Mouse (Mus musculus): ENCODE measurements around the gene Ttyh2.

Gene Ttyh2

DNA sequence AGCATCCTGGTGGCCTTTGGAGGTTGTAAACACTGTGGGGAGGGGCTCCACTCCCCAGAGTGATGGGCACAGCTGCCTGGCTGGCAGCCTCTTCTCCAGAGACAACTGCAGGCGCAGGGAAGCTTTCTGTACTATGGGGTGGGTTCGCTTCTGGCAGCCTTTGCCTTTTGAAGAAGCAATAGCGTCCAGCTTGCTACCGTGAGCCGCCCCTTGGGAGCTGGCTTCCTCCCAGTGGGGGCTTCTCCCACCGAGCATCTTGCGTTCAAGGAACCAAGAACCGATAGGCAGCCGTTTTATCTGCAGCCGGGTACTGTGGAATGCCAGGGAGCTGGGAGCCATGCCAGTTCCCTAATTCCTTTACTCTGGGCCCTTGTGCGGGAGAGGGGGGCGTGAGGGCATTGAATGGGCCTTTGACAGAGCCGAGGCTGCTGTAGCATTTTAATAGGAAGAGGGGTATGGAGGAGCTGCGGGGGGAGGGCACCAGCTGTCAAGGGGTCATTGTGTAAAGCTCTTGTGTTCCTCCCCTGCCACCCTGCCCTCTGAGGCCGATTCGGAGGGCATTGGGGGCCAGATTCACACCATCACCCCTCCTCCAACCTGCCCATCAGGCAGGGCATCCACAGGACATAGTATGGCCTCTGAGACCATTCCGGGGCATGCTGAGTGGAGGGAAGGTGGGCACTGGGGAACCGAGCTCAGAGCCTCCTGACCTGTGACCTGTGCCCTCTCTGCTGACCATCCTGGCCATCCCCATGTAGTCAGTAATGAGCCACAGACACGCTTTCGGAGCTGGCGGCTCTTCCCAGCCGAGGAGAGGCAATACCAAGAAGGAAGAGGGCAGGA, 29.1 kb downstream of the Ttyh2 start:
- in situ Hi-C loops (cut with MboI, MseI) = no loop called here

DNA sequence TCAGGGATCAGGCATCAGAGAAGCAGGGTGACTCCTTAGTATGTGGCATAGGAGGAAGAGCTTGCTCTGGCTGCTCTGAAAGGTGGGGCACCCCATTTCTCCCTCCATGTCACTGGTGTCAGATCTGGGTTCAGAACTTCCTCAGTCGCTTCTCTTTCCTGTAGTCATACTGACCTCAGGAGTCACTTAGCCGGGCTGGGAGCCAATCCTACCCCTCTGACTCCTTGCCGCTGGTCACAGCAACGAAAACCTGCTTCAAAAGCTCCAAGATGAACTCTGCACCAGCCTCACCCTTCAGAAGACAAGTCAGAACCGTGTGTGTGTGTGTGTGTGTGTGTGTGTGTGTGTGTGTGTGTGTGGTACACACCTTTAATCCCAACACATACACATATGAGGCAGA, 31.1 kb downstream of the Ttyh2 start:
- in situ Hi-C loops (cut with MboI, MseI) = no loop called here

DNA sequence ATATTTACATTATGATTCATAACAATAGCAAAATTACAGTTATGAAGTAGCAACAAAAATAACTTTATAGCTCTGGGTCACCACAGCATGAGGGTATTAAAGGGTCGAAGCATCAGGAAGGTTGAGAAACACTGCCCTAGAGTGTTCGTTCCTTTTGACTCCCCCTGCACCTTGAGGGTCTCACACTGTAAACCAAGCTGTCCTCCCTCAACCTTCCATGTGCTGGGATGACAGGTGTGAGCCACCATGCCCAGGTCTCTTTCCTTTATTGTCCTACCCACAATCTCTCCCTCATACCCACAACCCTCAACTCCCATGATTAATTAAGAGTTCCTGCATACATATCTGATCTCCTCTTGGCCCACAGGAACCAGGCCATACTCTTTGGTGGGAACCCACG, 36.2 kb downstream of the Ttyh2 start:
- in situ Hi-C loops (cut with MboI, MseI) = no loop called here

DNA sequence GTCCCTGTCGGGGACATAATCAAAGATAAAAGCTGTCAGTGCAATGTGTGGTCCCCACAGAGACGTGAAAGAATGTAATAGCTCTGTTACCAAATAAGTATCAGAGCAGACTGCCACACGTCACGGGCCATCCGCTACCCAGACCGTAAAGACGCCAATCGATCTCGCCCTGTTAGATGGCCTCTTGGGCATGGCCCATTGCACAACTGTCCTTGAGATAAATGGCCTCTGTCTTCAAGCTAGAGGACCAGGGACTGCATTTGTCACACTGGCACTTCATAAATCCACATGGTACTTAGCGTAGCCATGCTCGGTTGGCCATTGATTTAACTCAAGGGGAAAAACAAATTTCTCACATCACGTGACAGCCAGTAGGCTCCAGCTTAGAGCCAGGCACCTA, 36.6 kb downstream of the Ttyh2 start:
- in situ Hi-C loops (cut with MboI, MseI) = no loop called here

DNA sequence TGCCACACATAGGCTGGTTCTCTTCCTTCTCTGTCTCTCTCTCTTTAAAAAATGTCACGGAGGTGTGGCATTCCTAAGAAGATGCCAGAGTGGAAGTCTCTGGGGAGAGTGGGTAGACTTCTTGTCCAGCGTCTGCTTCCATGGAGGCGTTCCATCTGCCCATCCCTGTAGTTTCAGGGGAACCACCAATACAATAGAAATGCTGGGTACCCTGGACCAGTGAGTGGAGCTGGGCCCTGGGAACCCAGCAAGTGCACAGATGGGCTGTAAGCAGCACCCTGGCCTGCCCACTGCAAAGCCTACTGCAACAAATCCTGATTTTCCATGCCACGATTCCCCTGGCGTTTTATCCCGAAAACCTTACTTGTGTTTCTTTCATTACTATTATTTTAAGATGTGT, 39.3 kb downstream of the Ttyh2 start:
- in situ Hi-C loops (cut with MboI, MseI) = no loop called here

DNA sequence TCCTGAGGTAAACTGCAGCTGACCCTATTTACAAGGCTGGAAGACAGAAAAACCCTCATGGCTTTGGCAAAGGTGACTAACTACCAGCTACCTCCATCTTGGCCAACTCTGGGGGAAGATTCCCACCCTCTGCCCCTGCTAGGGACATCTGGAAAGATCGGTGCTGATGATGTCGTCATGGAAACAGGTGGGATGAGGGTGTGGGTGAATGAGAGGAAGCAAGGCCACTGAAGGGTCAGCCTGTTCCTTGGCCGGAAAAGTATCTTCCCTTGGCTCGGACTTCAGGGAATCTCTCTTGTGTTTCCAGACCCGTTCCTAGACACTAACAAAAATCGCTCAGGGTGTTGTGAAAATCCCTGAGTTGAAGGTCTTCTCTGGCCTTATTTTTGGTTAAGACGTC, 40.3 kb downstream of the Ttyh2 start:
- in situ Hi-C loops (cut with MboI, MseI) = no loop called here

DNA sequence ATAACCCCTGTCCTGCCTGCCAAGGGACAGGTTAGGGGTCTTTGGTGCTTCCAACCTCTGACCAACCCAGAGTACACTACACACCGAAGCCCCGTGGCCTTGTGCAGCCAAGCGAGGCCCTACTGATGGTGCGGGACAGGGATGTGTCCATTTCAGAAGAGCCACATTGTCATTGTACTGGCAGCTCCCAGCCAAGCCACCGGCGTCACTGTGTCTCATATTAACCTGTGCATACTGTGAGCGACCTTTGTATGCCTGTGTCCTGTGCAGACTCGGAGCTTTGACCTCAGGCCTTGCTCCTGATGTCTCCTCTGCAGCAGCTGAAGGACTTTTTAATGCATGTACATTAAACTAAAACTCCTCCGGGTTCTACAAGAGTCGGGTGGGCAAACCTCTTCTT, 45.3 kb downstream of the Ttyh2 start:
- in situ Hi-C loops (cut with MboI, MseI) = loop anchor here (5.0 kb wide), 1 partner anchor 33 kb away; no protein-coding TSS in a partner anchor

DNA sequence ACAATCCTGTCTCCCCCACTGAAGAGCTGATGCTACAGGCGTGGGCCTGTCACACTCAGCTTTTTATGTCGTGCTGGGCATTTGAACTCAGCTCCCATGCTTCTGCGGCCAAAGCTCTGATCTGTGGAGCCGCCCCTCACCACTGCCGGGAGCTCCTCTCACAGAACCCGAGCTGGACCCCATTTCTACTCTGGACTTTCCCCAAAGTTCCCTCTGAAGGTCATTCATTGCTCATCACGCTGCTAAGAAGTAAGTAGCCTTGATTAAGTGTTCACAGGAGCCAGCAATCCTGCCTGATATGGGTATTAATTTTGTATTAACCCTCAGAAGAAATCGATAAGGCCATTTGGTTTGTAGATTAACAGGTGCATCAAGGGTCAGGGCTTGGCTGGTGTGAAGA, 47.2 kb downstream of the Ttyh2 start:
- in situ Hi-C loops (cut with MboI, MseI) = loop anchor here (5.0 kb wide), 1 partner anchor 35 kb away; no protein-coding TSS in a partner anchor

DNA sequence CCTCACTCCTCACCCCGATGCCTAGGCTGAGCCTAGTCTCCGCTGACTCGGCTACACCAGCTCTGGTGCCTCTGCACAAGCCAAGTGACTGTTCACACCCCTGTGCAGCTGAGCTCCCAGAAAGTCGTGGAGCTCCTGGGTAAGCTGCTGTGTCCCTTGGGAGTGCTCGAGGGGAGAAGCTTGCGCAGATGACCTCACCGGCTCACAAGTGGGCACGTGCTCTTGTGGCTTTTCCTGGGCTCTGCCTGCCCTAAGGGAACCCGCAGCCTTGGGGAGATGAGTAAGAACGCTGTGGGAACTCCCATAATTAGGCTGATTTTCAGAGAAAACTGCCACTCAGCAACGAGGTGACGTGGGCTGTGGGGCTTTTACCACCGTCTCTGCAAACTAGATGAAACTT, 47.8 kb downstream of the Ttyh2 start:
- in situ Hi-C loops (cut with MboI, MseI) = loop anchor here (5.0 kb wide), 1 partner anchor 36 kb away; no protein-coding TSS in a partner anchor

DNA sequence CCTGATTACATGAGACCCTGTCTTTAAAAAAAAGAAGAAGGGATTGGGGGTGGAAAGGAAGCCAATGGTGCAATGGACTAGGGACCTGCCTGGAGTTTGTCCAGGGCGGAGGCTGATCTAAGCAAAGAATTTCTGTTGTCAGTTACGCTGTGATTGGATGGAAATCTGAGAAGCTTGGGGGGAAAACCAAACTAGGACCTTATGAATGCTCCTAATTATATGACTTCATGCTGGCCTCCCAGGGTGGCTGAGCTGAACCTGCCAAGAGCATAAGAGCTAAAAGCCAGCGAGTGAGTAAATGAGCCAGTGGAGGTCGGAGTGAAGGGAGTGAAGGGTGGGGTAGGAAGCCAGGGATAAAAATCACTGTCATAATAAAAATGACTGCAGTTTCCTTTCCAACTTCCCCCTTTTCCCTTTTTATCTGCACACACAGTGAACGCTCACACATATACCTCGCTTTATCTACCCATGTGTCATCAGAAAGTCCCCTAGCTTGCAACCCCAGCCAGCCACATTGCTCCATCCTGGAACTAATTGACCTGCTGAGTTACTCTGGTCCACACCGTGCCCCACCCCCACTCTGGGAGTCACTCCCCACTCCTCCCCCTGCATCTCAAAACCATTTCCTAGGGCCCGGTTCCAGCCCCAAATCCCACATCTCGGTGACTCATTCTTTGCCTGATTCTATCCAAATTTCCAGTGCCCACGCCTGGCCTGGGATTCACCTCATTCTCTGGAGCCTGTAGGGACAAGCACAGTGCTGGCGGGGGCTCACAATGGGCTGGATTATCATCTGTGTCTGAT, 49.8 kb downstream of the Ttyh2 start:
- in situ Hi-C loops (cut with MboI, MseI) = loop anchor here (5.0 kb wide), 1 partner anchor 38 kb away; no protein-coding TSS in a partner anchor

DNA sequence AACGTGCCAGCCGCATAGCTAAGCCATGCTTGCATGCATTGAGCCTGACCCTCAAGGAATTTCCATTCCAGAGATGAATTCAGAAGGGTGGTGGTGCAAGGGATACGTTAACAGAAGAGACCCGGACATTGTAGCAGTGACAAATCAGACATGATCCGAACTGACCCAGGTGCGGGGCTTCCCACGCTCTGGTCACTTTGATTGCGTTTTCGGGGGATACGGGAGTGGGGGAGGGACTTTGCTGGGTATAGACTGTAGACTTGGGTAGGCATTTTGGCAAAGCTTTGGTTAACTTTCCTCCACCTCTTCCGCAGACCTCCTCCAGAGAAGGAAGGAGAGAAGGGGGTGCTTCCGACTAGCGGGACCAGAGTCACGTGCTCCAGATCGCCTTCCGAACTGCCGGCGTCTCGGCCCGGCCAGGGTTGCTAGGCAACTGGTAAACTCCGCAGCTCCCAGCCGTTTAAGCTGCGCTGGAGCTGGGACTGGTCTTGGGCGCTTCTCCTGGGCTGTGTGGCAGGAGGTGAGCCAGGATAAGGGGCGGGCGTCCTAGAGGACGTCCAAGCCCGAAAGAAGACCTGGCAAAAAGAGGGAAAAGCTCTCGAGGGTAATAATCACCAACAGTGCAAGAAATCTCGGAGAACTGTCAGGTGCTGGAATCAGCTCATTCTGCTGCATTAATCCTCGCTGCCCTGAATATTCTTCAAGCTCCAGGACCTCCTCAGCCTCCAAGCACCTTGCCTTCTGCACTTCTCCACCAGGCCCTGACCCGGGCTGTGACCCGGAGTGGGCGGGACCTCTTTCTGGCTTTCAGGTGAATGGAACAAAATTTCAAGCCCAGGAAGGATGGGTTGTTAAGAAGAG, 52.0 kb downstream of the Ttyh2 start, which contains the start of gene Dnaic2:
Gene Dnaic2 (plus strand): TSS at position 444 of the 861 bp plus-strand sequence.
- in situ Hi-C loops (cut with MboI, MseI) = no loop called here

DNA sequence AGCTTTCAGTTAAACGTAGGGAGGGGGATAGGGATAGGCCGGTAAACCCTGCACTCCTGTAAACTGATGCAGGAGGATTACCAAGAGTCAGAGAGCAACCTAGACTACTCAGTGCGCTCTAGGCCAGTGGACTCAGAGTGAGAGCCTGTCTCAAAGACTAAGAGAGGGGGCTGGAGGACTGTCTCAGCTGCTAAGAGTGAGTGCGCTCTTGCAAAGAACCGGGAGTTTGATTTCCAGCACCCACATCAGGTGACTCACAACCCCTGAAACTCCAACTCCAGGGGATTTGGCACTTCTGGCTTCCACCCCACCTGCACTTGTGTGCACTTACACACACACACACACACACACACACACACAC, 52.6 kb downstream of the Ttyh2 start:
- in situ Hi-C loops (cut with MboI, MseI) = no loop called here

DNA sequence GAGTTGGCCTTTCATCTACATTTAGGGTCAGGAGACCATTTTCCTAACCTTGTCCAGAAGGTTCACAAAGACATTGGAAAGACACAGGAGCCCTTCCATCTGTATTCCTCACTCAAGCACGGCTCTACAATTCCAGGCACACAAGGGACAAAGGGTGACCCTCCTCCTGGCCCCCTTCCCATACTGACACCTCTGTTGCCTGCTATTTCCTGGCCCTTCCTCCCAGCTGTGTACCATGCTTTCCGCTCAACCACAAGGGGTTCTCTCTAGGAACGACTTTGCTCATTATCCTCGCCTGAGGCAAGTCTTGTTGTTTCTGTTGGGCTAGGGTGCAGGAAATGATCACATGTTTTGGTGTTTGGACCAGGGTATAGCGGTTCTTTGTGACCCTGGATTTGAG, 53.1 kb downstream of the Ttyh2 start:
- in situ Hi-C loops (cut with MboI, MseI) = no loop called here

DNA sequence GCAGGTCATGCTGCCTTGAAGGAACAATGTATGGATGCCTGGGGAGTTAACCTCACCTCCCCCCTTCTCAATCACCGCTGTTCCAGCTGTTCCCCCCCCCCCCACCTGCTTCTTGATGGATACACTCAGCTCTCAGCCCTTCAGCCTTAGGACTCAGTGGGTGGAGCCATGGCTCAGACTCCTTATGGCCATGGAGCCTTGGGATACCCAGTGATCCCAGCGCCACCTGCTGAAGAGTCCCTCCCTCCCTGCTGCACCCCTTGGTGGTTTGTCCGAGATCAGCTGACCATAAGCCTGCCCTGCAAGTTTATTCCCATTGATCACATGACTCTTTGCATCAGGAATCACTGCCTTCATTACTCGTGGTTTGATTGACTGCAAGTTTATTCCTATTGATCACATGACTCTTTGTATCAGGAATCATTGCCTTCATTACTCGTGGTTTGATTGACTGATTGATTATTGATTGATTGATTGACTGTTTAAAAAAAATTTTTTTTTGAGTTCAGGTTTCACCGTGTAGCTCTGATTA, 54.7 kb downstream of the Ttyh2 start:
- in situ Hi-C loops (cut with MboI, MseI) = no loop called here

DNA sequence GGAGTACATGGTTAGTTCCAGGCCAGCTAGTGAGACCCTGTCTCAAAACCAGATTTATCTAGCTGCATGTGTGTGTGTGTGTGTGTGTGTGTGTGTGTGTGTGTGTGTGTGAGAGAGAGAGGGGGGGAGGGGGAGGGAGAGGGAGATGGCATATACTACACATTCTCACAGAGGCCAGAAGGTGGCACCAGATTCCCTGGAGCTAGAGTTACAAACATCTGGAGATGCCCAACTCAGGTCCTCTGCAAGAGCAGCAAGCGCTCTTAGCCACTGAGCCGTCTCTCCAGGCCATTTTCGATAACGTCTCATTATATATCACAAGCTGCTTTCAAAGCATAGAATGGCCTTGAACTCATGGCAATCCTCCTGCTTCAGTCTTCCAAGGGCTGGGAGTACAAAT, 56.5 kb downstream of the Ttyh2 start:
- in situ Hi-C loops (cut with MboI, MseI) = no loop called here

DNA sequence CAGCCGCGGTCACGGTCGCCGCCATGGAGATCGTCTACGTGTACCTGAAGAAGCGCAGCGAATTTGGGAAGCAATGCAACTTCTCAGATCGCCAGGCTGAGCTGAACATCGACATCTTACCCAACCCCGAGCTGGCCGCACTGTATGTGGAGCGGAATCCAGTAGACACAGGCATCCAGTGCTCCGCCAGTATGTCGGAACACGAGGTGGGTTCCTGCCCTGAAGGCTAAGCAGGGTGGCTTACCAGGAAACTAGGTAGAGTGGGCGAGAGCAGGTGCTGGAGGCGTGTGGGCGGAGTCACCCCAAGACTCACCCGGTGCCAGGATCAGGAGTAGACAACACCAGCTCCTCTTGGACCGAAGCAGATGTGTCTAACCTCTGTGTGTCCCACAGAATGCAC, 57.7 kb downstream of the Ttyh2 start:
- in situ Hi-C loops (cut with MboI, MseI) = no loop called here

DNA sequence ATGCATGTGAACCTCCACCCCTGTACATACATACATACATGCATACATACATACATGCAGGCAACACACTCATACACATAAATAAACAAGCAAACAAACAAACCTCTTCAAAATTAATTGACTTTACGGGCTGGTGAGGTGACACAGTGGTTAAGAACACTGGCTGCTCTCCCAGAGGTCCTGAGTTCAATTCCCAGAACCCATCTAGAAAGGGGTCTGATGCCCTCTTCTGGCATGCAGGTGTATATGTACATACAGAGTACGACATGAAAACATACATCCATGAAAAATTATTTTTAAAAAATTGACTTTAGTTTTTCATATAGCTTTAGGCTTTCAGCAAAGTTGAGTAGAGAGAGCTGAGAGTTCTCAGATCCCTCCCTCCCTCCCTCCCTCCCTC, 60.9 kb downstream of the Ttyh2 start:
- in situ Hi-C loops (cut with MboI, MseI) = no loop called here

DNA sequence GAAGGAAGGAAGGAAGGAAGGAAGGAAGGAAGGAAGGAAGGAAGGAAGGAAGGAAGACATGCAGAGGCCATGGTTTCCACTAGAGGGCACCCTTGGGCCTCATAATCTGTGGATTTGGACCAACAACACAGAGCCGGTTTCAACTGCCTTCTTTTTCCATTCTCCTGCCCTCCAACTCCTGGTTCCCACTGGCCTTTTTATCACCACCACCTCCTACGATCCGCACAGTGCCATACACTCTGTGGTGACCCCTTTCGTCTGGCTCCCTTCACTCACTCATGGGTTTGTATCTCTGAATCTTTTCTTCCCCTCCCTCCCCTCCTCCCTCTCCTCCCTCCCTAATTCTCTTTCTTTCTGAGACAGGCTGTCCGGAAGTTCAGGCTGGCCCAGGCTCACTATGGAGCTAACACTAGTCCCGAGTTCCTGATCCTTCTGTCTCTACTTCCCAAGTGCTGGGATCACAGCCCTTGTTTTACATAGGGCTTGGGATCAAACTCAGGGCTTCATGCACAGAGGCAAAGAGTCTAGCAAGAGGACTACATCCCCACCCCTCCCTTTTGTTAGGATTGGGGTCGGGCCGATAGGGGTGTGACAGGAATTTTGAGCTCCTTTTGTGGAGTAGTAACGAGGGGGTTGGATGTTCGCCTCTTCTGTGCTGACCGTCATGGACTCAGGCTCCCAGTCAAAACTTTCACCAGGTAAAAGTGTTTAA, 61.8 kb downstream of the Ttyh2 start:
- in situ Hi-C loops (cut with MboI, MseI) = no loop called here

DNA sequence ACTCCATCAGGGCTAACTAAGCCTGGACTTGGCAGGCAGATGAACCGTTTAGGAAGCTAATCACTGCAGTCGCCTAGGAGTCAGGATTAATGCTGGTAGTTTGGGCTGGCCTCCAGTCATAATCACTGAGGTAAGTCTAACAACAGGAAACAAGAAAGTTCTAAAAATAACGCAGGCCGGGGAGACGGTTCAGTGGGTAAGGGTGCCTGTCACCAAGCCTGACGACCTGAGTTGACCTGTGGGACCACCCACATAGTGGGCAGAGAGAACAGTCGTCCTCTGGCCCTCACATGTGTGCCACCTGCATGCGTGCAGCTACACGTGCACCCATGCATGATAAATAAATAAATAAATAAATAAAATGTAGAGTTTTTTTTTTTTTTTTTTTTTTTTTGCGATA, 65.4 kb downstream of the Ttyh2 start:
- in situ Hi-C loops (cut with MboI, MseI) = no loop called here

DNA sequence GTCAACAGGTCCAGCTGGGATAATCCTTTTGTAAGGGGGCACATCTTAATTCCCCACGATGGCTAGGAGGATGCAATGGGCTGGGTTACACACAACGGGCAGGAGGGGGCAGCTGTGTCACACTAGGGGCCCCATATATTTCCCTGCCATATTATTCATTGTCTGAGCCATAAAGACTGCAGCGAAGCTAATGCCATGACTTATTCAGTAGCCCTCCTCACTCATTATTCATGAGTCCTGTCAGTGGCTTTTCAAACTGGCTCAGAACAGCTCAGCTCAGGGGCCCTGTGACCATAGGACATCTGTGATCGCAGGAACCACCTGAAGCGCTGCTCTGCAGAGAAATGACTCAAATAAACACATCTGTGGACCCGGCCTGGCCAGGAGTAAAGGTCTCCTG, 66.2 kb downstream of the Ttyh2 start:
- in situ Hi-C loops (cut with MboI, MseI) = no loop called here

DNA sequence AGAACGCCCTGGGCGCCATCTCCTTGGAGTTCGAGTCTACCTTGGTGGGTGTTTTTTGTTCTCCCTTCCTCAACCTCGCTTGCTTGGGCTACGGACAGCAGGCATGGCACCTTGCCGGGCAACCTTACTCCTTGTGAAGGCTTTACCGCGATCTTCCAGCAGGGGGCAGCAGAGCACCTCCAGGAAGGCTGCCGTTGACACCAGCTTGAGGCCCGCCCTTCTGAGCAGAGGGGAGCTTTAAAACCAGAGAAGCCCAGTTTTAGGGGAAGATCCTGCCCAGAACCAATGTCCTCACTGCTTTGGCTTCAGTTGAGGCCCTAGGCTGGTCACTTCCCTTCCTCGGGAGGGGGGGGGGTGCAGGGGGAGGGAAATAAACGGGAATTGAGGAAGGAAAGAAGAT, 69.9 kb downstream of the Ttyh2 start:
- in situ Hi-C loops (cut with MboI, MseI) = no loop called here

Data from T-helper 1 cell (primary cell).